Mouse (Mus musculus): ENCODE data around the gene Psg16. TPM values are rescaled to one million over a fixed set of nuclear protein-coding genes. Genes with fewer than 3 reads are reported as not detected.
"Not testable (repeated sequence)": the region's sequence is repeated elsewhere in the genome, so short reads cannot be mapped to it uniquely, and the experiment has no call there.

The Psg16 gene
- polyA plus RNA-seq, 2 experiments from 2014 or later: 0.13 to 1.4 TPM

DNA sequence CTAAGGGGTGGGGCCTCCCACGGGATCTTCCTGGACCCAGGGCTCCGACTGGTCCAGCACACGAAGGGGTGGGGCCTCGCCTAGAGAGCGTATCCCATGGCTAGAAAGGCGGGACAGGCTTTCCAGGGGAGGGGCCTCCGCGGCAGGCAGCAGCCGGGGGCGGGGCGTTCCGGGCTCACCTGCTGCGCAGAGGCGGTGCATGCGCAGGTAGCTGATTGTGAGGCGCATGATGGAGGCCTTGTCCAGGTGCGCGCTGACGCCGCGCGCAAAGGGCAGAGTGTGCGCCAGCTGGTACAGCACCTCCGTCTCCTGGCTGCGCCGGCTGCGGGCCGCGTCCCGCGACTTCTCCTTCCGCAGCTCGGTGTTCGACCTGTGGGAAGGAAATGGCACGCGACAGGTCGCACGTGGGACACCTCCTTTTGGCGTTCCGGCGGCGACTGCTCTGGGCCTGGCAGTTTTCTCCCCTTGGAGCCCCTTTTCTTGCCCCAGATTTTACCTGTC, 17.7 kb upstream of the Psg16 start:
- ATAC-seq: peak; percentile 36

GRCm38 (mm10) chr7:17056601-17057523, 17.0 kb upstream of the Psg16 start:
- ATAC-seq: no peak

GRCm38 (mm10) chr7:17058071-17058689, 15.7 kb upstream of the Psg16 start:
- peak; percentile 59 for ATAC-seq

GRCm38 (mm10) chr7:17058816-17059462, 14.9 kb upstream of the Psg16 start:
- ATAC-seq: peak; percentile 35

DNA sequence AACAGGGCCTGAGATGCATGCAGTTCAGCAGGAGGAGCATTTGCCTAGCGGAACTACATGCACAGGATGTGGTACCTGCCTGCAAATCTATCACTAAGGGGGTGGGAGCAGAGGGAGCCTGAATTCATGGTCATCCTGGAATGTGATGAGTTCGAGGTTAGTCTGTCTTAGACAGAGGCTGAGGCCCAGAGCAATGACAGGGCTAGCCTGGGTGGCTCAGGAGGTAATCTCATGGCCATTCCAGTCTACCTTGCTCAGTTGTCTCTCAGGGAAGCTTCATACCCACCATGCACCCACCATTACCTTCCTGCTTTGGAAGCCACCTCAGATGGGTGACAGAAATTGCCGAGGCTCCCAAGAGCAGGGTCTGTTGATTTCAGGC, 14.4 kb upstream of the Psg16 start:
- ATAC-seq: peak; percentile 50

DNA sequence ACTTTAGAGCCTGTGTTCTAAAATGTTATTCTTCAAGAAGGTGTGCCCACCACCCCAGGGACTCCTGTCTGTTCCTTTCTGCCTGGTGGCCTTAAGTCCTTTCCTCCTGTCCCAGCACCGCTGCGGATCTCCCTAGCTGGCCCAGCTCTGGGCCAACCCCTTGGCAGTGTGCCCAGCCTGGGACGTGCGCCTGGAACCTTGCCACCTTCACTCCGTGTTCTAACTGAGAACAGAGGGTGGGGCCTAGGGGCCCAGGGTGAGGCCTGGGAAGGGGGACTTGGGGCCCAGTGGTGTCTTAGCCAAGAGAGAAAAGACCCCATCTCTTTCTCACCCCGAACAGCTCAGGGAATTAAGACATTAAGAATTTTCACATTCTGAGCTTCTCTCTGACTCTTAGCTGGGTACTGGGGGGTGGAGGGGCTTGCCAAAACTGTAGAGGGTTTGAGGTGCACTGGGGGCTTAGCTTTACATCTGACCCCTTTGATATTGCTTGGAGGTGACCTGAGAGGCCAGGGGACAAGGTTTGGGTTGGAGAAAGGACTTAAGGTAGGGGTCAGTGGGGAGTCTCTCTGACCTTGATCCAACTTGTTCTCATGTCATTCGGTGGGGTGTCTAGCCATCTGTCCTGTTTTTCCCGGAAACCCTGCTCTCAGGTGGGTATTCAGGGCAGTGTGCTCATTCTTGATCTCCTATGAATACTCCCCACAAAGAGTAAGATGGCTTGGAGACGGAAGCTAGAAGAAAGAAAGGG, 13.6 kb upstream of the Psg16 start:
- no peak for ATAC-seq

DNA sequence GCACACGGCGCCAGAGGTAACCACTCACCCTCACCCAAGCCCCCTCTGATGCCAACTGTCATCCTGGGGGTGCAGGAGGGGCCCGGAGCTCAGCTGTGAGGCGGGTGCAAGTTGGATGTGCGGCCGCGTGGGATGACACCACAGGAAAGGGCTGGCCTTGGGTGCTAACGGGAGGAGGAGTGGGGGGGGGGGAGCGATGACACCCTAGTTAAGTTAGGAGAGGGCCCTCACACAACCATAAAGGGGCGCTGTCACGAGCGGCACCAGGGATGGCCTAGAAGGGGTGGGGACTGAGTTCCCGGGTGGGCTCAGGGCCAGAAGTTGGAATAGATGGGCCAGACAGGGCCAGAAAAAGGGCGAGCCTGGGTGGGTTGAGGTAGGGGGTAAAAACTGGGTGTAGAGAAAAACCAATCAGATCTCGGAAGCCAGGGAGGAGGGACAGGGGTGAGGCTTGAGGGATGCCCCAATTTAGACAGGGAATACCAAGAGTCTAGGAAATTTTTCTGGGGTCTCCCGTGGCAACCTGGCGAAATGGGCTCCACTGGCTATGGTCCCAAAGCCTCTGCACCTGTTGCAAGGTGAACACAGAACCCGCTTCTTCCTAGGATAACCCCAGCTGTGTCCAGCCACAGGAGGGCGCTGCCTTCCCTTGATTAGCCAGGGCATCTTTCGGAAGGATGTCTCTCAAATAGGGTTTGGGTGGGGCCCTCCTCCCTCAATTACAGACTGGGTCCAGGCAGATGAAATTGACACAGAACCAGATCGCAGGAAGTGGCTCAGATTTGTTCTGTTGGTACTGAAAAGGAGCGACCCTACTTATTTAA, 12.8 kb upstream of the Psg16 start:
- ATAC-seq: no peak

DNA sequence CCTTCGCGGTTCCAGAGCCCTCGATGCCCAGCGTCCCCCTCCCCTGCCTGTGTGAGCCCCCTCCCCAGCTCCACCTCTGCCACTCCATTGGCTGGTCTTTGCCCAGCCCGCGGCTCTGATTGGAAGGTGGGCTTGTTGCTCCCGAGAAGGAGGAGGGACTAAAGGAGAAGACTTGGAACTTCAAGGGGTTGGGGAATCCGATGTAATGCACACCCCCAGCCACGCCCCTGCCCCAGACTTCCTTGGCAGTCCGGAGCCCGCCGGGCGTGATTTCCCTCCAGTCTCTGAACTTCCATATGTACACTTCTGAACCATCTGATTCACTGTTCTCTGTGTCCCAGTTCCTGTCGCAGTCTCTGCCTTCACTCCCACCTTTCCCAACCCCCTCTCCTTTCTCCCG, 11.5 kb upstream of the Psg16 start, which contains the start of gene Hif3a:
Hif3a (minus strand) TSS at position 39 of the 400 bp plus-strand sequence.
- ATAC-seq: no peak

- no peak for ATAC-seq
Measured at GRCm38 (mm10) chr7:17062845-17063244, 11.0 kb upstream of the Psg16 start.

GRCm38 (mm10) chr7:17065620-17066019, 8.2 kb upstream of the Psg16 start:
- ATAC-seq: no peak

DNA sequence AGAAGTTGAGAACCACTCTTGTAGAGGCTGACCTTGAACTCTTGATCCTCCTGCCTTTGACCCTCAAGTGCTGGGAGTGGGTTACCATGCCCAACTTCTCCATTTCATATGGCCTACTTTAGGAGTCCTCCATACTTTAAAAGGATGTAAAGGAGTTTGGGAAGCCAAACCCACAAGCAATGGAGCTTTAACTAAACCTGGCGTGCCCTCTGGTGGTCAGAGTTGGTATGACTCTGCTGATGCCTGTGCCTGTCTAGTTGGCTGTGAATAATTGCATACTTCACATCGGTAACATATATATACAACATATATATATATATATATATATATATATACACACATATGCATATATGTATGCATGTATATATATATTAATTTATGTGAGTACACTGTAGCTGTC, 7.4 kb upstream of the Psg16 start:
- ATAC-seq: peak; percentile 77

- ATAC-seq: no peak
Measured at GRCm38 (mm10) chr7:17067000-17067399, 6.8 kb upstream of the Psg16 start.

- ATAC-seq: not testable (repeated sequence)
Measured at GRCm38 (mm10) chr7:17067651-17068050, 6.2 kb upstream of the Psg16 start.

DNA sequence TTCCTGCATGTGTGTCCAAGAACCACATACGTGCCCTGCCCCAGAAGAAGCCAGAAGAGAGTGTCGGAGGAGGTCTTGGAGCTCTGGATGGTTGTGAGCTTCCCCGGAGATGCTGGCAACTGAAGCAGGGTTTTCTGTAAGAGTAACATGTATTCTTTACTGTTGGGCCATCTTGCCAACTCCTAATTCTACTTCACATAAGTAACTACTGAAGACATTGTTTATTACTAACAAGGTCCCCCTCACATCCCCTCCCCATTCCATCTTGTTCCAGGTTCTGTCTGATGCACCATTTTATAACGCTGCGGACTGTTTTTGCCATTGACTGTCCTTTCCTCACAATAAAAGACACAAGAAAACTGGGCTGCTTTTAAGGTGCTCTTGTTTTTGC, 332 bp upstream of the Psg16 start:
- ATAC-seq: no peak

- ATAC-seq: no peak
Measured at GRCm38 (mm10) chr7:17076542-17076941, 2.7 kb downstream of the Psg16 start.

GRCm38 (mm10) chr7:17078076-17078654, 4.3 kb downstream of the Psg16 start:
- ATAC-seq: no peak

GRCm38 (mm10) chr7:17082766-17083165, 8.9 kb downstream of the Psg16 start:
- no peak for ATAC-seq

DNA sequence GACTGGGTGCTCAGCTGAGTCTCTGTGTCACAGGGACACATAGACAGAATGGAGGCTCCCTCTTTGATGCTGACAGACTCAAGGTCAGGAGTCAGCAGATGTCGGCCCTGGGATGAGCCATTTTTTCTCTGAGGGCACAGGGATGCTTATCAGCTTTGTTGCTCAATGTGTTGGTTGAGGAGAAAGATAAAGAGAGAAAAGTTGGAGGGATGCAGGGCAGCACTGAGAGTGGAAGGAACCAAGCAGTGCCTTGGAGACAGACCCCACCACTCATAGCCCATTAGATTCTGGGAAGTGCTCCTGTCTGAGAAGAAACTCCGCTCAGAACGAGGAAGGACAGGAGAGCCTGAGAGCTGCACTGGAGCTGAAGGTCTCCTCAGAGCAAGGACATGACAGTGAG, 13.9 kb downstream of the Psg16 start:
- ATAC-seq: no peak

DNA sequence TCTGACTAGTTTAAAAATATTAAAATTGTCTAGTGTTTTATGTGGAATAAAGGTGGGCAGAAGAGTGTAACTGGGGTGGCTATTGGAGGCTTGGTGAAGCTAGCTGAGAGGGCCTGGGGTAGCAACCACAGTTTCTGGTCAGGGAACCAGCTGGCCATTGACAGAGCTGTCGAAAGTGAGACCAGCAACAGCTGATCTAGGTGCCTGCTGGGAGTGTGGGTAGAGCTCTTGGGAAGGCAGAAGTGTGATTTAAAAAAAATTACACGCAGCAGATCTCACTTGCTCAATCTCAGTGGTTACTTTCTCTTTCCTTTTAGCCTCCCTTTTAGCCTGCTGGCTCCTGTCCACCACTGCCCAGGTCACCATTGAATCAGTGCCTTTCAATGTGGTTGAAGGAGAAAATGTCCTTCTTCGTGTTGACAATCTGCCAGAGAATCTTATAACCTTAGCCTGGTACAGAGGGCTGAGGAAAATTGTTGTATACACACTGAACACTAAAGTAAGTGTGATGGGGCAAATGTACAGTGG, 16.3 kb downstream of the Psg16 start:
- no peak for ATAC-seq

- no peak for ATAC-seq
Measured at GRCm38 (mm10) chr7:17091280-17091679, 17.4 kb downstream of the Psg16 start.

- ATAC-seq: not testable (repeated sequence)
Measured at GRCm38 (mm10) chr7:17101631-17102030, 27.8 kb downstream of the Psg16 start.

Measured in CD4-positive, CD25-positive, alpha-beta regulatory T cell, adult 4 months (primary cell).